Mouse (Mus musculus) brown adipose tissue, adult 24 weeks (tissue): ENCODE results near the gene Tnfrsf22. TPM values are rescaled to one million over a fixed set of nuclear protein-coding genes. Genes with fewer than 3 reads are reported as not detected.

Source experiments
- H3K27ac ChIP-seq: fragments of 200-500 bp; replicated peaks from 2 replicates; pipeline ENCODE4 v1.5.1; 2012; ENCODE audit warnings: low read depth, mild to moderate bottlenecking, low read length
- H3K4me1 ChIP-seq: fragments of 200-500 bp; 2 replicates; pipeline ENCODE4 v1.6.1; 2012; ENCODE audit warnings: low read length, mixed read lengths; ENCODE audit not compliant: control insufficient read depth, insufficient read depth, insufficient read length
- H3K4me3 ChIP-seq: fragments of 200-500 bp; 2 replicates; pipeline ENCODE4 v1.5.1; 2012; ENCODE audit warnings: low read depth, mild to moderate bottlenecking, low read length, moderate library complexity; ENCODE audit not compliant: insufficient read depth
- polyA plus RNA-seq: library from polyadenylated mRNA; stranded (reverse); fragments of >200 nt; gene quantifications from 2 replicates; pipeline ENCODE4 v1.2.4, GENCODE M21; 2012; ENCODE audit not compliant: missing spikeins, insufficient read depth, insufficient read length

Gene Tnfrsf22
- polyA plus RNA-seq, 1 experiment = 5.9 TPM

GRCm38 (mm10) chr7:143612215-143612614, 37.2 kb downstream of the Tnfrsf22 start:
- peaks cover 10% of the 10 kb centered on the region for H3K4me1 ChIP-seq
- no peak overlapping the region for H3K4me3 ChIP-seq
- no peak overlapping the region for H3K27ac ChIP-seq

GRCm38 (mm10) chr7:143605321-143605720, 44.1 kb downstream of the Tnfrsf22 start:
- Histone ChIP-seq H3K4me1 (peaks cover 13% of the 10 kb centered on the region), H3K27ac (peak overlapping the region; percentile 76), H3K4me3 (no peak overlapping the region)

- Histone ChIP-seq H3K4me3 (no peak overlapping the region), H3K27ac (peak overlapping the region; percentile 78), H3K4me1 (peaks cover 13% of the 10 kb centered on the region)
Observed at GRCm38 (mm10) chr7:143604889-143605288, 44.6 kb downstream of the Tnfrsf22 start.

GRCm38 (mm10) chr7:143601705-143602104, 47.8 kb downstream of the Tnfrsf22 start:
- H3K4me3 ChIP-seq = no peak overlapping the region
- H3K27ac ChIP-seq = no peak overlapping the region
- H3K4me1 ChIP-seq = peaks cover 19% of the 10 kb centered on the region

- peaks cover 19% of the 10 kb centered on the region for H3K4me1 ChIP-seq
- H3K4me3 ChIP-seq = peak overlapping the region; percentile 86
- no peak overlapping the region for H3K27ac ChIP-seq
Observed at GRCm38 (mm10) chr7:143600231-143600740, 49.2 kb downstream of the Tnfrsf22 start.

- Histone ChIP-seq H3K4me3 (peak within 1 kb of the TSS; percentile 86), H3K27ac (peak within 1 kb of the TSS; percentile 69), H3K4me1 (peaks cover 15% of the 10 kb centered on the region)
Observed at GRCm38 (mm10) chr7:143599428-143600230, 49.8 kb downstream of the Tnfrsf22 start, which contains the start of gene Cars. Cars (minus strand) TSS chr7:143600090.

- peaks cover 11% of the 10 kb centered on the region for H3K4me1 ChIP-seq
- no peak overlapping the region for H3K4me3 ChIP-seq
Observed at GRCm38 (mm10) chr7:143594865-143595264, 54.6 kb downstream of the Tnfrsf22 start.

GRCm38 (mm10) chr7:143592255-143592654, 57.2 kb downstream of the Tnfrsf22 start:
- H3K4me1 ChIP-seq = no peaks in the 10 kb centered on the region
- no peak overlapping the region for H3K27ac ChIP-seq
- H3K4me3 ChIP-seq = no peak overlapping the region

More at GRCm38 (mm10) chr7:143594865-143595264, 54.6 kb downstream of the Tnfrsf22 start:
- H3K27ac ChIP-seq = no peak overlapping the region

- Histone ChIP-seq H3K27ac (no peak overlapping the region), H3K4me3 (no peak overlapping the region), H3K4me1 (no peaks in the 10 kb centered on the region)
Observed at GRCm38 (mm10) chr7:143588006-143588405, 61.5 kb downstream of the Tnfrsf22 start.

- Histone ChIP-seq H3K4me3 (no peak overlapping the region), H3K27ac (no peak overlapping the region), H3K4me1 (no peaks in the 10 kb centered on the region)
Observed at GRCm38 (mm10) chr7:143587586-143587985, 61.9 kb downstream of the Tnfrsf22 start.

Other genes with a start within 250 kb of the Tnfrsf22 start
- gene Cdkn1c, start 188.6 kb downstream of the Tnfrsf22 start, polyA plus RNA-seq = 12.2 and 15.0 TPM in 2 replicates
- gene Slc22a18, start 175.9 kb downstream of the Tnfrsf22 start, polyA plus RNA-seq = not detected in 2 replicates
- gene Phlda2, start 146.5 kb downstream of the Tnfrsf22 start, polyA plus RNA-seq = not detected in 2 replicates
- 119 and 172 TPM in 2 replicates for gene Nap1l4, start 100.6 kb downstream of the Tnfrsf22 start, polyA plus RNA-seq
- 15.3 and 38.5 TPM in 2 replicates for gene Cars, start 49.6 kb downstream of the Tnfrsf22 start, polyA plus RNA-seq
- gene Tnfrsf26, start 20.9 kb downstream of the Tnfrsf22 start, polyA plus RNA-seq = not detected in 2 replicates
- gene Tnfrsf23, start 36.2 kb upstream of the Tnfrsf22 start, polyA plus RNA-seq = 3.4 and 8.6 TPM in 2 replicates
- 7.8 and 12.1 TPM in 2 replicates for gene Osbpl5, start 107.3 kb upstream of the Tnfrsf22 start, polyA plus RNA-seq
- gene Mrgprg, start 117.3 kb upstream of the Tnfrsf22 start, polyA plus RNA-seq = not detected in 2 replicates
- 0.28 and 0.50 TPM in 2 replicates for gene Mrgpre, start 134.8 kb upstream of the Tnfrsf22 start, polyA plus RNA-seq
- 5.4 and 8.2 TPM in 2 replicates for gene Nadsyn1, start 173.2 kb upstream of the Tnfrsf22 start, polyA plus RNA-seq
- 23.0 and 25.9 TPM in 2 replicates for gene Dhcr7, start 173.5 kb upstream of the Tnfrsf22 start, polyA plus RNA-seq
- not detected in 2 replicates for gene Gm498, start 217.2 kb upstream of the Tnfrsf22 start, polyA plus RNA-seq